Mouse (Mus musculus) CD8-positive naive resting alpha-beta T cell, adult 2 months (primary cell): ENCODE results near the gene Adap1.

Experiments
- DNase-seq, 2 experiments: peaks; one replicate each; pipeline ENCODE4 v3.0.0; 2022; ENCODE audit warnings: low read depth in 2 of 2, low spot score in 2 of 2

The Adap1 gene

GRCm38 (mm10) chr5:139287099-139287498, 38.3 kb downstream of the Adap1 start:
- no peak for DNase-seq

- DNase-seq, result no peak
Measured at GRCm38 (mm10) chr5:139286142-139286941, 39.1 kb downstream of the Adap1 start.

- DNase-seq, result no peak
Measured at GRCm38 (mm10) chr5:139285383-139286067, 39.9 kb downstream of the Adap1 start.

GRCm38 (mm10) chr5:139283460-139284180, 41.8 kb downstream of the Adap1 start:
- no peak for DNase-seq

GRCm38 (mm10) chr5:139282191-139282590, 43.2 kb downstream of the Adap1 start:
- peak; percentile 67 for DNase-seq

GRCm38 (mm10) chr5:139281373-139282112, 43.9 kb downstream of the Adap1 start:
- DNase-seq, result no peak

- DNase-seq, result no peak
Measured at GRCm38 (mm10) chr5:139277287-139277686, 48.1 kb downstream of the Adap1 start.

GRCm38 (mm10) chr5:139271994-139272554, 53.3 kb downstream of the Adap1 start:
- no peak for DNase-seq

GRCm38 (mm10) chr5:139270806-139271521, 54.5 kb downstream of the Adap1 start:
- DNase-seq, result no peak

- DNase-seq, result no peak
Measured at GRCm38 (mm10) chr5:139267661-139268060, 57.8 kb downstream of the Adap1 start.

- no peak for DNase-seq
Measured at GRCm38 (mm10) chr5:139261403-139261802, 64.0 kb downstream of the Adap1 start.

GRCm38 (mm10) chr5:139259853-139260252, 65.6 kb downstream of the Adap1 start:
- DNase-seq, result no peak

- no peak for DNase-seq
Measured at GRCm38 (mm10) chr5:139258371-139259035, 66.9 kb downstream of the Adap1 start.

GRCm38 (mm10) chr5:139257818-139258217, 67.6 kb downstream of the Adap1 start:
- no peak for DNase-seq

- DNase-seq, result no peak
Measured at GRCm38 (mm10) chr5:139257265-139257664, 68.2 kb downstream of the Adap1 start.

GRCm38 (mm10) chr5:139256211-139256765, 69.1 kb downstream of the Adap1 start:
- DNase-seq, result no peak

GRCm38 (mm10) chr5:139255777-139256176, 69.6 kb downstream of the Adap1 start:
- DNase-seq, result no peak

- DNase-seq, result no peak
Measured at GRCm38 (mm10) chr5:139254938-139255337, 70.5 kb downstream of the Adap1 start.

GRCm38 (mm10) chr5:139253301-139253741, 72.1 kb downstream of the Adap1 start:
- DNase-seq, result peak; percentile 16 to 32
